15 mouse cellular contexts compared by ENCODE assay signal in genomic region chr1:87637878-87638600, GRCm38 (mm10). TPM values are rescaled to one million over a fixed set of nuclear protein-coding genes. Genes with fewer than 3 reads are reported as not detected.
DNase-seq lines count a peak whose midpoint lies in the region; ATAC-seq lines count a peak whose summit lies in the region.
"Had no signal": no experiment of that assay in that cellular context is flagged by ENCODE, and none has a peak within 500 bp of the region (broad histone marks: within the 10 kb centered on the region; RNA-seq: fewer than 3 reads in every experiment).

No protein-coding gene starts in this region.

- no peak overlapping the region for H3K4me3 ChIP-seq in embryonic facial prominence, embryonic 12.5 days
- H3K4me3 ChIP-seq in embryonic facial prominence, embryonic 10.5 days = no peak overlapping the region
- no peak overlapping the region for H3K4me3 ChIP-seq in liver, embryonic 15.5 days (replicated peaks)
- H3K4me3 ChIP-seq in stomach, embryonic 16.5 days (replicated peaks; ENCODE audit: low read length) = no peak overlapping the region
- H3K4me3 ChIP-seq: heart, adult 2 months; hindbrain, embryonic 15.5 days; limb, embryonic 15.5 days; neural tube, embryonic 13.5 days had no signal

- H3K4me1 ChIP-seq in embryonic facial prominence, embryonic 12.5 days = peaks cover 8% of the 10 kb centered on the region; the same call in 1 of the 2 replicates
- peaks cover 9% of the 10 kb centered on the region for H3K4me1 ChIP-seq in embryonic facial prominence, embryonic 10.5 days
- H3K4me1 ChIP-seq in liver, embryonic 15.5 days (replicated peaks) = peaks cover 61% of the 10 kb centered on the region
- no peaks in the 10 kb centered on the region for H3K4me1 ChIP-seq in stomach, embryonic 16.5 days (ENCODE audit: control insufficient read depth, insufficient read depth, low read length)
- H3K4me1 ChIP-seq: hindbrain, embryonic 15.5 days; limb, embryonic 15.5 days; neural tube, embryonic 13.5 days had no signal

- no peak overlapping the region for H3K9ac ChIP-seq in embryonic facial prominence, embryonic 12.5 days
- peak overlapping the region; percentile 1 for H3K9ac ChIP-seq in liver, embryonic 15.5 days
- H3K9ac ChIP-seq in stomach, embryonic 16.5 days (ENCODE audit: low read length) = no peak overlapping the region
- H3K9ac ChIP-seq: hindbrain, embryonic 15.5 days; limb, embryonic 15.5 days; neural tube, embryonic 13.5 days had no signal

- no peaks in the 10 kb centered on the region for H3K36me3 ChIP-seq in embryonic facial prominence, embryonic 12.5 days
- no peaks in the 10 kb centered on the region for H3K36me3 ChIP-seq in embryonic facial prominence, embryonic 10.5 days (replicated peaks)
- H3K36me3 ChIP-seq in liver, embryonic 15.5 days (replicated peaks) = 0 out of 2 replicates have a peak, but pooled peaks cover 3% of the 10 kb centered on the region
- no peaks in the 10 kb centered on the region for H3K36me3 ChIP-seq in stomach, embryonic 16.5 days (ENCODE audit: control insufficient read depth, insufficient read depth, low read length)
- H3K36me3 ChIP-seq: hindbrain, embryonic 15.5 days; limb, embryonic 15.5 days; neural tube, embryonic 13.5 days had no signal

- H3K27me3 ChIP-seq in embryonic facial prominence, embryonic 12.5 days = no peaks in the 10 kb centered on the region
- no peaks in the 10 kb centered on the region for H3K27me3 ChIP-seq in embryonic facial prominence, embryonic 10.5 days (replicated peaks; ENCODE audit: low read depth, poor library complexity, severe bottlenecking)
- no peaks in the 10 kb centered on the region for H3K27me3 ChIP-seq in liver, embryonic 15.5 days
- H3K27me3 ChIP-seq in stomach, embryonic 16.5 days (ENCODE audit: control insufficient read depth, insufficient read depth, low read length) = no peaks in the 10 kb centered on the region
- H3K27me3 ChIP-seq: hindbrain, embryonic 15.5 days; limb, embryonic 15.5 days; neural tube, embryonic 13.5 days had no signal

- H3K27ac ChIP-seq in embryonic facial prominence, embryonic 12.5 days = 0 out of 2 replicates have a peak overlapping the region, but pooled peaks have one; percentile 1
- no peak overlapping the region for H3K27ac ChIP-seq in embryonic facial prominence, embryonic 10.5 days (replicated peaks)
- H3K27ac ChIP-seq in liver, embryonic 15.5 days (replicated peaks) = peak overlapping the region; percentile 92
- no peak overlapping the region for H3K27ac ChIP-seq in stomach, embryonic 16.5 days (ENCODE audit: low read length)
- H3K27ac ChIP-seq: heart, adult 2 months; hindbrain, embryonic 15.5 days; limb, embryonic 15.5 days; neural tube, embryonic 13.5 days had no signal

- 82% methylated on average over 4 of the region's 4 CpGs for WGBS in embryonic facial prominence, embryonic 12.5 days
- WGBS in embryonic facial prominence, embryonic 10.5 days = 89% methylated on average over 4 of the region's 4 CpGs
- 53% methylated on average over 4 of the region's 4 CpGs for WGBS in liver, embryonic 15.5 days (ENCODE audit: insufficient replicate concordance)
- WGBS in stomach, embryonic 16.5 days = 74% methylated on average over 4 of the region's 4 CpGs

- H3K9me3 ChIP-seq in embryonic facial prominence, embryonic 12.5 days = no peaks in the 10 kb centered on the region
- no peaks in the 10 kb centered on the region for H3K9me3 ChIP-seq in embryonic facial prominence, embryonic 10.5 days
- H3K9me3 ChIP-seq in liver, embryonic 15.5 days (replicated peaks) = no peaks in the 10 kb centered on the region
- no peaks in the 10 kb centered on the region for H3K9me3 ChIP-seq in stomach, embryonic 16.5 days (replicated peaks; ENCODE audit: control insufficient read depth, low read length)
- H3K9me3 ChIP-seq: hindbrain, embryonic 15.5 days; limb, embryonic 15.5 days; neural tube, embryonic 13.5 days had no signal

- DNase-seq in embryonic facial prominence, embryonic 10.5 days (ENCODE audit: low spot score) = no peak
- DNase-seq in spleen, postnatal 36 days (ENCODE audit: low spot score in 2 of 2) = peak; percentile 52 to 66
- no peak for DNase-seq in spleen, adult 18-20 months
- no peak for DNase-seq in right cerebral cortex, adult 2 months (ENCODE audit: low spot score in 2 of 2)
- DNase-seq: cerebellum, postnatal 25 days; kidney, postnatal 36 days had no signal

- H3K4me2 ChIP-seq in embryonic facial prominence, embryonic 12.5 days (replicated peaks) = no peak overlapping the region
- peak overlapping the region; percentile 66 for H3K4me2 ChIP-seq in liver, embryonic 15.5 days
- no peak overlapping the region for H3K4me2 ChIP-seq in stomach, embryonic 16.5 days (ENCODE audit: low read depth, low read length)
- H3K4me2 ChIP-seq: hindbrain, embryonic 15.5 days; limb, embryonic 15.5 days; midbrain, embryonic 11.5 days; neural tube, embryonic 13.5 days had no signal

- no peak for ATAC-seq in embryonic facial prominence, embryonic 12.5 days (ENCODE audit: insufficient number of reproducible peaks, insufficient read depth, low FRiP score, low TSS enrichment)
- ATAC-seq in liver, embryonic 15.5 days (ENCODE audit: insufficient read depth) = peak; percentile 86
- peak; percentile 57; the same call in 1 of the 2 replicates for ATAC-seq in stomach, embryonic 16.5 days (ENCODE audit: insufficient read depth, low FRiP score)
- no peak for ATAC-seq in CD4-positive, CD25-positive, alpha-beta regulatory T cell, adult 4 months

RNA-seq across cellular contexts. Expression of gene Inpp5d, which starts 17.9 kb away (rescaled TPM):
- polyA plus RNA-seq in embryonic facial prominence, embryonic 12.5 days (2016; fragmentation: Nextera tagmentation; extraction: Ambion mirVana) = 5.5 and 6.1 TPM in 2 replicates
- polyA plus RNA-seq in embryonic facial prominence, embryonic 10.5 days (2016; fragmentation: Nextera tagmentation; extraction: Ambion mirVana) = 4.0 and 5.3 TPM in 2 replicates
- polyA plus RNA-seq in liver, embryonic 15.5 days (2015; fragmentation: Nextera tagmentation; extraction: Ambion mirVana) = 10.9 and 13.4 TPM in 2 replicates
- polyA plus RNA-seq in stomach, embryonic 16.5 days (2015; fragmentation: Nextera tagmentation; extraction: Ambion mirVana) = 6.3 and 8.6 TPM in 2 replicates
- 100 to 1,000 TPM; 145 to 167 TPM for polyA plus RNA-seq in CD4-positive, CD25-positive, alpha-beta regulatory T cell, adult 4 months (2017; shearing (Covaris generic))

Comparison
In these comparisons a context has a peak if more than half of its experiments do, and no peak if none do; other contexts are left out.
1. H3K27ac ChIP-seq: peak in embryonic facial prominence, embryonic 12.5 days (single experiment) and liver, embryonic 15.5 days (single experiment); none in embryonic facial prominence, embryonic 10.5 days (single experiment) and stomach, embryonic 16.5 days (single experiment).
2. DNase-seq: peak in spleen, postnatal 36 days (2 of 2); none in embryonic facial prominence, embryonic 10.5 days (single experiment), spleen, adult 18-20 months (0 of 2) and right cerebral cortex, adult 2 months (0 of 2).
3. ATAC-seq: peak in liver, embryonic 15.5 days (single experiment) and stomach, embryonic 16.5 days (single experiment); none in embryonic facial prominence, embryonic 12.5 days (single experiment) and CD4-positive, CD25-positive, alpha-beta regulatory T cell, adult 4 months (single experiment).
4. RNA of gene Inpp5d, which starts 17.9 kb away (polyA plus RNA-seq): 145 to 167 TPM in CD4-positive, CD25-positive, alpha-beta regulatory T cell, adult 4 months; 10.9 to 13.4 TPM in liver, embryonic 15.5 days, 6.3 to 8.6 TPM in stomach, embryonic 16.5 days, 5.5 to 6.1 TPM in embryonic facial prominence, embryonic 12.5 days and 4.0 to 5.3 TPM in embryonic facial prominence, embryonic 10.5 days; every median in the first group is over 10 times any median in the second.